Mouse (Mus musculus) CH12.LX (cell line): ENCODE measurements around the gene Fam170b. TPM values are rescaled to one million over a fixed set of nuclear protein-coding genes. Genes with fewer than 3 reads are reported as not detected.
A peak's percentile ranks its signal among the peaks of the same experiment; 100 is the strongest.

Experiments
- DNase-seq: peaks from one replicate; pipeline ENCODE4 v3.0.0-alpha.2; 2013; ENCODE audit errors: extremely low read depth
- H3K27ac ChIP-seq: 2 replicates; pipeline ENCODE4 v1.5.1; 2012; ENCODE audit warnings: low read depth, mild to moderate bottlenecking, control low read depth, moderate library complexity; ENCODE audit not compliant: insufficient read depth
- H3K27me3 ChIP-seq: replicated peaks from 2 replicates; pipeline ENCODE3; 2012; ENCODE audit warnings: inconsistent platforms
- H3K36me3 ChIP-seq, 2 experiments: replicated peaks in 1 of 2; 2 replicates each; pipeline versions ENCODE3 to v1.6.1; 2012; ENCODE audit warnings: inconsistent platforms in 1 of 2, low read length in 1 of 2, mild to moderate bottlenecking in 1 of 2, mixed read lengths in 1 of 2, moderate library complexity in 1 of 2; ENCODE audit not compliant: control insufficient read depth in 1 of 2, insufficient read depth in 1 of 2
- H3K4me1 ChIP-seq, 2 experiments: 2 replicates each; pipeline ENCODE4 v1.6.1; 2012; ENCODE audit warnings: inconsistent platforms in 1 of 2, moderate library complexity in 1 of 2; ENCODE audit not compliant: insufficient read depth in 2 of 2, control insufficient read depth in 1 of 2
- H3K4me2 ChIP-seq: 2 replicates; pipeline ENCODE4 v1.6.1; 2012; ENCODE audit warnings: low read depth, mild to moderate bottlenecking, control low read depth; ENCODE audit not compliant: poor library complexity, insufficient read depth, severe bottlenecking
- H3K4me3 ChIP-seq, 3 experiments: fragments of 150-350 bp in 1 of 3; sonication (generic) in 1 of 3; replicated peaks in 1 of 3; 2 replicates each; pipeline versions ENCODE3 to v1.5.1; 2011 to 2012; ENCODE audit warnings: low read depth in 2 of 3, low read length in 2 of 3, mild to moderate bottlenecking in 2 of 3, moderate library complexity in 2 of 3, control low read depth in 1 of 3, improper control_type of control experiment in 1 of 3, inconsistent platforms in 1 of 3, mixed read lengths in 1 of 3; ENCODE audit not compliant: poor library complexity in 1 of 3
- H3K79me2 ChIP-seq: replicated peaks from 2 replicates; pipeline ENCODE4 v1.6.1; 2012; ENCODE audit warnings: mild to moderate bottlenecking, moderate library complexity; ENCODE audit not compliant: control insufficient read depth, poor library complexity, insufficient read depth, severe bottlenecking; ENCODE audit errors: extremely low read depth
- H3K9ac ChIP-seq: 2 replicates; pipeline ENCODE4 v1.6.1; 2012; ENCODE audit warnings: low read depth, mild to moderate bottlenecking, control low read depth, moderate library complexity; ENCODE audit not compliant: insufficient read depth
- H3K9me3 ChIP-seq: replicated peaks from 2 replicates; pipeline ENCODE3; 2012; ENCODE audit warnings: low read length, inconsistent platforms, mixed read lengths
- BHLHE40 ChIP-seq: IDR thresholded peaks from 2 replicates; pipeline ENCODE4 v1.6.1; 2011; ENCODE audit warnings: mild to moderate bottlenecking, low read depth, low read length, improper control_type of control experiment
- E2F4 ChIP-seq: IDR thresholded peaks from 2 replicates; pipeline ENCODE4 v1.6.1; 2011; ENCODE audit warnings: low read depth, low read length, improper control_type of control experiment; ENCODE audit not compliant: insufficient replicate concordance
- ETS1 ChIP-seq: conservative IDR thresholded peaks from 2 replicates; pipeline ENCODE4 v1.6.1; 2012; ENCODE audit warnings: low read depth, mild to moderate bottlenecking, inconsistent platforms, low read length, improper control_type of control experiment, moderate library complexity
- IRF4 ChIP-seq: IDR thresholded peaks from 2 replicates; pipeline ENCODE4 v1.6.1; 2014; ENCODE audit warnings: low read depth, mild to moderate bottlenecking, inconsistent platforms, low read length, improper control_type of control experiment
- JUN ChIP-seq: IDR thresholded peaks from 2 replicates; pipeline ENCODE4 v1.6.1; 2011; ENCODE audit warnings: low read depth, mild to moderate bottlenecking, low read length, improper control_type of control experiment, moderate library complexity; ENCODE audit not compliant: insufficient read depth
- JUND ChIP-seq: conservative IDR thresholded peaks from 2 replicates; pipeline ENCODE4 v1.6.1; 2011; ENCODE audit warnings: low read depth, low read length, improper control_type of control experiment
- KAT2A ChIP-seq: IDR thresholded peaks from 2 replicates; pipeline ENCODE4 v1.6.1; 2012; ENCODE audit warnings: low read length, improper control_type of control experiment, inconsistent platforms; ENCODE audit not compliant: insufficient replicate concordance
- MAFK ChIP-seq: IDR thresholded peaks from 2 replicates; pipeline ENCODE4 v1.6.1; 2011; ENCODE audit warnings: low read length, improper control_type of control experiment; ENCODE audit not compliant: insufficient replicate concordance
- MAX ChIP-seq: IDR thresholded peaks from 2 replicates; pipeline ENCODE4 v1.6.1; 2011; ENCODE audit warnings: low read length, improper control_type of control experiment
- MAZ ChIP-seq: IDR thresholded peaks from 2 replicates; pipeline ENCODE4 v1.6.1; 2012; ENCODE audit warnings: low read depth, mild to moderate bottlenecking, inconsistent platforms, low read length, improper control_type of control experiment, moderate library complexity
- MEF2A ChIP-seq: IDR thresholded peaks from 2 replicates; pipeline ENCODE4 v1.6.1; 2014; ENCODE audit warnings: low read depth, mild to moderate bottlenecking, inconsistent platforms, low read length, improper control_type of control experiment, borderline replicate concordance
- MYC ChIP-seq: IDR thresholded peaks from 2 replicates; pipeline ENCODE4 v1.6.1; 2011; ENCODE audit warnings: low read depth, mild to moderate bottlenecking, improper control_type of control experiment, low read length
- NELFE ChIP-seq: IDR thresholded peaks from 2 replicates; pipeline ENCODE4 v1.6.1; 2011; ENCODE audit warnings: low read depth, low read length, improper control_type of control experiment
- NRF1 ChIP-seq: IDR thresholded peaks from 2 replicates; pipeline ENCODE4 v1.6.1; 2014; ENCODE audit warnings: low read depth, mild to moderate bottlenecking, inconsistent platforms, low read length, improper control_type of control experiment, moderate library complexity
- POLR2AphosphoS2 ChIP-seq: IDR thresholded peaks from 2 replicates; pipeline ENCODE4 v1.6.1; 2011; ENCODE audit warnings: low read depth, low read length, improper control_type of control experiment
- RAD21 ChIP-seq: IDR thresholded peaks from 2 replicates; pipeline ENCODE4 v1.6.1; 2011; ENCODE audit warnings: low read depth, mild to moderate bottlenecking, low read length, improper control_type of control experiment, moderate library complexity
- RCOR1 ChIP-seq: conservative IDR thresholded peaks from 2 replicates; pipeline ENCODE4 v1.6.1; 2012; ENCODE audit warnings: low read depth, mild to moderate bottlenecking, inconsistent platforms, low read length, improper control_type of control experiment
- SMC3 ChIP-seq: IDR thresholded peaks from 2 replicates; pipeline ENCODE4 v1.6.1; 2011; ENCODE audit warnings: low read depth, low read length, improper control_type of control experiment
- TBP ChIP-seq: conservative IDR thresholded peaks from 2 replicates; pipeline ENCODE4 v1.6.1; 2011; ENCODE audit warnings: low read depth, low read length, improper control_type of control experiment
- TCF12 ChIP-seq: IDR thresholded peaks from 2 replicates; pipeline ENCODE4 v1.6.1; 2014; ENCODE audit warnings: low read depth, mild to moderate bottlenecking, inconsistent platforms, low read length, improper control_type of control experiment
- USF1 ChIP-seq: IDR thresholded peaks from 2 replicates; pipeline ENCODE4 v1.6.1; 2014; ENCODE audit warnings: low read depth, mild to moderate bottlenecking, inconsistent platforms, low read length, improper control_type of control experiment
- USF2 ChIP-seq: conservative IDR thresholded peaks from 2 replicates; pipeline ENCODE4 v1.6.1; 2011; ENCODE audit warnings: low read depth, low read length, improper control_type of control experiment
- ZKSCAN1 ChIP-seq: IDR thresholded peaks from 2 replicates; pipeline ENCODE4 v1.6.1; 2012; ENCODE audit warnings: low read depth, inconsistent platforms, low read length, improper control_type of control experiment, borderline replicate concordance
- ZMIZ1 ChIP-seq: IDR thresholded peaks from 2 replicates; pipeline ENCODE4 v1.6.1; 2012; ENCODE audit warnings: low read depth, mild to moderate bottlenecking, inconsistent platforms, low read length, improper control_type of control experiment
- dilution Hi-C: fragments of 300-500 bp; cut with MboI; formaldehyde crosslinking; loops from 2 replicates; pipeline ENCODE4 v1.14.3; 2020; ENCODE audit warnings: low sequenced_read_pairs; ENCODE audit not compliant: extremely low pct_unique_long_range_greater_than_20kb, extremely low pct_ligation_motif_present
- in situ Hi-C: fragments of 300-500 bp; cut with MboI; formaldehyde crosslinking; loops from 3 replicates; pipeline ENCODE4 v1.14.3; 2019; ENCODE audit warnings: low sequenced_read_pairs, low pct_ligation_motif_present, low pct_unique_long_range_greater_than_20kb, mixed read lengths
- polyA plus RNA-seq: library from polyadenylated mRNA; unstranded; fragments of >175 nt; gene quantifications from 2 replicates; pipeline ENCODE4 v1.2.1, GENCODE M21; 2012; ENCODE audit warnings: low read depth; ENCODE audit not compliant: insufficient read length
- total RNA-seq, 2 experiments: library from RNA; depleted of rRNA; stranded (reverse); fragments of 300-350 nt in 1 of 2; fragments of >200 nt in 1 of 2; gene quantifications; 2 replicates each; pipeline ENCODE4 v1.2.3; 2012 to 2014

Gene Fam170b
- total RNA-seq (2012; rRNA removed) (not detected in 2 replicates), total RNA-seq (2014; rRNA removed) (not detected in 2 replicates), polyA plus RNA-seq (not detected in 2 replicates)

GRCm38 (mm10) chr14:32833847-32834246 lies at the start of gene Fam170b:
Gene Fam170b, plus strand, starts transcription at chr14:32833962.
- dilution Hi-C loops: no loop called here

GRCm38 (mm10) chr14:32784130-32784747 lies 49.5 kb upstream of the Fam170b start:
- Histone ChIP-seq H3K27me3 (no peaks in the 10 kb centered on the region), H3K27ac (no peak overlapping the region), H3K36me3 (no peaks in the 10 kb centered on the region), H3K4me3 (no peak overlapping the region), H3K9me3 (no peaks in the 10 kb centered on the region), H3K4me1 (peaks cover 0 to 28% of the 10 kb centered on the region in 2 experiments; a peak in 2 of 4 replicates), H3K4me2 (no peak overlapping the region), H3K79me2 (no peaks in the 10 kb centered on the region)
- dilution Hi-C loops: no loop called here
- no peak for TF ChIP-seq NRF1
- no peak for TF ChIP-seq RCOR1
- no peak for TF ChIP-seq JUND
- no peak for TF ChIP-seq ZMIZ1
- TF ChIP-seq BHLHE40: peak; percentile 43; the same call in 1 of the 2 replicates
- no peak for TF ChIP-seq MAZ
- peak; percentile 14 for TF ChIP-seq USF1
- no peak for TF ChIP-seq JUN
- TF ChIP-seq, all 38 proteins: peak for 2
- DNase-seq: peak; percentile 42
- in situ Hi-C loops: no loop called here
- H3K9ac ChIP-seq: no peak overlapping the region

More at GRCm38 (mm10) chr14:32833847-32834246, at the start of gene Fam170b:
- in situ Hi-C loops: no loop called here
- H3K36me3 ChIP-seq: no peaks in the 10 kb centered on the region
- H3K27me3 ChIP-seq: no peaks in the 10 kb centered on the region
- no peaks in the 10 kb centered on the region for H3K9me3 ChIP-seq
- no peaks in the 10 kb centered on the region for H3K79me2 ChIP-seq
- no peak for DNase-seq
- H3K27ac ChIP-seq: no peak within 1 kb of the TSS
- H3K4me3 ChIP-seq: no peak within 1 kb of the TSS
- TF ChIP-seq NELFE (no peak), IRF4 (no peak), TBP (no peak), USF1 (no peak), ZKSCAN1 (no peak), MAFK (no peak), RAD21 (no peak), POLR2AphosphoS2 (no peak), SMC3 (no peak), ETS1 (no peak), RCOR1 (no peak), MAZ (no peak), E2F4 (no peak), KAT2A (no peak), MYC (no peak), MAX (no peak), MEF2A (no peak), TCF12 (no peak), USF2 (no peak)
- H3K9ac ChIP-seq: no peak within 1 kb of the TSS
- peaks cover 0 to 11% of the 10 kb centered on the region in 2 experiments; a peak in 2 of 4 replicates for H3K4me1 ChIP-seq
- H3K4me2 ChIP-seq: no peak within 1 kb of the TSS
